Mouse (Mus musculus) 416B (cell line): ENCODE data around the gene Uqcrq.

ENCODE experiments used
- DNase-seq: peaks from one replicate; pipeline ENCODE4 v3.0.0; 2011; ENCODE audit warnings: low read depth

The Uqcrq gene

DNA sequence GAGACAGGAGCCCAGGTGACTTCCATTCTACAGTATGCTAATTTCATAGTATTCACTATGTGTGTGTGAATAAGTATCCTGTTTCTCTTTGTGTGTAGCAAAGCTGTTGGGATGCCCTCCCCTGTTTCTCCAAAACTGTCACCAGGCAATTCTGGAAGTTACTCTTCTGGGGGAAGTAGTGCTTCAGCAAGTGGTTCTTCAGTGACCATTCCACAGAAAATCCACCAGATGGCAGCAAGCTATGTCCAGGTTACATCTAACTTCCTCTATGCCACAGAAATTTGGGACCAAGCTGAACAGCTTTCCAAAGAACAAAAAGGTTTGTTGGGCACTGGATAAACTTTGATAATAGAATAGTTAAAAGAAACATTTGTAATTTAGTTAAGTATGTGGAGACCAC, 18.9 kb downstream of the Uqcrq start:
- peak; percentile 64 for DNase-seq

GRCm38 (mm10) chr11:53403638-53404037, 27.0 kb downstream of the Uqcrq start:
- DNase-seq: no peak

- DNase-seq: peak; percentile 75
These were observed 36.8 kb downstream of the Uqcrq start for GRCm38 (mm10) chr11:53393856-53394255.

GRCm38 (mm10) chr11:53383758-53384428, 46.7 kb downstream of the Uqcrq start:
- peak; percentile 39 for DNase-seq

- DNase-seq: no peak
These were observed 51.7 kb downstream of the Uqcrq start for GRCm38 (mm10) chr11:53378918-53379317.
